In the genomic region with DNA sequence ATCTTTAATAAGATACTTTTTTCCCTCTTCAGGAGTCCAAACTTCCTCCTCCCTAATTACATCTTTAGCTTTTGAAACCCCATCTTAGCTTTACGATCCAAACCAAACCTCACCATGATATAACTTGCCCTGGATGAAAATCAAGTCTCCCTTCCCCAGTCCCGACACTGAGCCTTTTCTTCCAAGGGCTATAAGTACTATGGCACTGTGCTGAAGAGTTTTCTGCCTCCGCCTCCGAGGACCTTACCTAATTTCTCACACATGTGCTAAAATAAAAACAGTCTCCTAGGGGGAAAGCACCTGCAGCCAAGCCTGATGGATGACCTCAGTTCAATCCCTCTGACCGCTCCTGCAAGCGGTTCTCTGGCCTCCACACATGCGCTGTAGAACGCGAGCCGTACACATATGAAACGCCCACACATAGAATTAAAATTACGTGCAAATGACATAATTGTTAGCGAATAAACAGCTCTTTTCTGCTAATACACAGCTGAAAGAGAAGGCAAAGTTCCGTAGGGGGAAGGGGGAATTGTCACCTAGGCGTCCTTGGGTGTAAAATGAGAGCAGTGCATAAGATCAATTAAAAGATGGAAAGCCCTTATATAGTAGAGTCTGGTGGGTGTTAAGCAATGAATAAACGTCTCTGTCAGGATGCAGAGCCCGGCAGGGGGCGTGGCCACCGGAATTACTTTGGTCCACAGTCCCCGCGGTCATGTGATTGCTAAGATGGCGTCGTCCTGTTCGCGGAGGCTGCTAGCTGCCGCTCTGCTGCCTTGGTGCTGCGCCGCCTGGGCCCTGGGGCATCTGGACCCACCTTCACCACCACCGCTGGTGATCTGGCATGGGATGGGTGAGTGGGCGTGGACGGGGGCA, we compare ENCODE assay signal across 8 mouse cellular contexts. TPM values are rescaled to one million over a fixed set of nuclear protein-coding genes. Genes with fewer than 3 reads are reported as not detected.
DNase-seq lines count a peak whose midpoint lies in the region; ATAC-seq lines count a peak whose summit lies in the region.

A gene (plus strand): TSS at position 713 of the 873 bp plus-strand sequence.

- ATAC-seq in hindbrain, embryonic 15.5 days (ENCODE audit: low FRiP score, low read depth), result peak; percentile 93

- H3K4me2 ChIP-seq in hindbrain, embryonic 15.5 days, result peak within 1 kb of the TSS; percentile 64

- H3K27ac ChIP-seq in hindbrain, embryonic 15.5 days (replicated peaks), result peak within 1 kb of the TSS; percentile 90

- H3K4me1 ChIP-seq in hindbrain, embryonic 15.5 days (replicated peaks), result peaks cover 36% of the 10 kb centered on the region

- DNase-seq in R1 (ENCODE audit: low read depth, low spot score), result peak; percentile 85
- peak; percentile 90 to 95 for DNase-seq in cerebellum, postnatal 25 days
- peak; percentile 89 to 95 for DNase-seq in frontal cortex, postnatal 36 days (ENCODE audit: low spot score in 2 of 2)
- DNase-seq in left cerebral cortex, adult 11 months (ENCODE audit: low spot score), result peak; percentile 87
- DNase-seq in lung, postnatal 4 days, result peak; percentile 85 to 88
- peak; percentile 74 for DNase-seq in retina, postnatal 7 days (ENCODE audit: low read depth, low spot score)
- DNase-seq in urinary bladder, adult 2 months (ENCODE audit: low spot score), result peak; percentile 57

- H3K4me3 ChIP-seq in hindbrain, embryonic 15.5 days, result peak within 1 kb of the TSS; percentile 77

- H3K9me3 ChIP-seq in hindbrain, embryonic 15.5 days, result no peaks in the 10 kb centered on the region

- peak within 1 kb of the TSS; percentile 77 for H3K9ac ChIP-seq in hindbrain, embryonic 15.5 days

- H3K36me3 ChIP-seq in hindbrain, embryonic 15.5 days, result peaks cover under 1% of the 10 kb centered on the region; the same call in 1 of the 2 replicates

- H3K27me3 ChIP-seq in hindbrain, embryonic 15.5 days, result no peaks in the 10 kb centered on the region

- 3% methylated on average over 31 of the region's 31 CpGs for WGBS in hindbrain, embryonic 15.5 days

RNA-seq across cellular contexts. Expression of the gene that starts here (rescaled TPM):
- polyA plus RNA-seq in hindbrain, embryonic 15.5 days (2015; fragmentation: Nextera tagmentation; extraction: Ambion mirVana), result 88.8 and 93.6 TPM in 2 replicates
- 85.3 and 85.8 TPM in 2 replicates for polyA plus RNA-seq in urinary bladder, adult 2 months (2012; rRNA removed)

Comparison
In these comparisons a context has a peak if more than half of its experiments do, and no peak if none do; other contexts are left out.
1. Peak in every context shown above with its lines: DNase-seq, ATAC-seq, H3K4me3 ChIP-seq and H3K27ac ChIP-seq.